Mouse (Mus musculus): ENCODE measurements around the gene Gpd1l.
A peak's percentile ranks its signal among the peaks of the same experiment; 100 is the strongest.
"Not testable (repeated sequence)": the region's sequence is repeated elsewhere in the genome, so short reads cannot be mapped to it uniquely, and the experiment has no call there.

The Gpd1l gene

GRCm38 (mm10) chr9:114933723-114934171, at the start of gene Gpd1l:
Gpd1l (minus strand) TSS chr9:114933987.
- peak; percentile 95 to 97 for DNase-seq

- DNase-seq: no peak
Observed at GRCm38 (mm10) chr9:114982689-114983360, 49.0 kb upstream of the Gpd1l start, which contains the start of gene Rps27rt. Rps27rt (minus strand) TSS chr9:114982739.

GRCm38 (mm10) chr9:114979969-114980368, 46.2 kb upstream of the Gpd1l start:
- DNase-seq: no peak

GRCm38 (mm10) chr9:114978281-114979111, 44.7 kb upstream of the Gpd1l start, which contains the start of gene Osbpl10:
Osbpl10 (plus strand) TSS chr9:114978569.
- DNase-seq: peak; percentile 11 to 34

- DNase-seq: no peak
Observed at GRCm38 (mm10) chr9:114977461-114978280, 43.9 kb upstream of the Gpd1l start.

GRCm38 (mm10) chr9:114966286-114966685, 32.5 kb upstream of the Gpd1l start:
- not testable (repeated sequence) for DNase-seq

- DNase-seq: no peak
Observed at GRCm38 (mm10) chr9:114964093-114964492, 30.3 kb upstream of the Gpd1l start.

- DNase-seq: no peak
Observed at GRCm38 (mm10) chr9:114960844-114961243, 27.1 kb upstream of the Gpd1l start.

- no peak for DNase-seq
Observed at GRCm38 (mm10) chr9:114960043-114960789, 26.4 kb upstream of the Gpd1l start.

- DNase-seq: peak in 1 of 2 experiments; percentile 19
Observed at GRCm38 (mm10) chr9:114956945-114957344, 23.2 kb upstream of the Gpd1l start.

GRCm38 (mm10) chr9:114955340-114955739, 21.6 kb upstream of the Gpd1l start:
- DNase-seq: no peak

GRCm38 (mm10) chr9:114952866-114953265, 19.1 kb upstream of the Gpd1l start:
- DNase-seq: no peak

GRCm38 (mm10) chr9:114948395-114948794, 14.6 kb upstream of the Gpd1l start:
- no peak for DNase-seq

- no peak for DNase-seq
Observed at GRCm38 (mm10) chr9:114945576-114945975, 11.8 kb upstream of the Gpd1l start.

- DNase-seq: no peak
Observed at GRCm38 (mm10) chr9:114944642-114945041, 10.9 kb upstream of the Gpd1l start.

- no peak for DNase-seq
Observed at GRCm38 (mm10) chr9:114936687-114937086, 2.9 kb upstream of the Gpd1l start.

- no peak for DNase-seq
Observed at GRCm38 (mm10) chr9:114935321-114935720, 1.5 kb upstream of the Gpd1l start.

- DNase-seq: peak in 1 of 2 experiments; percentile 16
Observed at GRCm38 (mm10) chr9:114934231-114934630, 444 bp upstream of the Gpd1l start.

- DNase-seq: no peak
Observed at GRCm38 (mm10) chr9:114933037-114933722, 607 bp downstream of the Gpd1l start.

GRCm38 (mm10) chr9:114932607-114933006, 1.2 kb downstream of the Gpd1l start:
- DNase-seq: no peak

GRCm38 (mm10) chr9:114930464-114931090, 3.2 kb downstream of the Gpd1l start:
- peak; percentile 11 to 18 for DNase-seq
